ENCODE assay signal across 17 mouse cellular contexts in genomic region chr6:148958712-148959111, GRCm38 (mm10). TPM values are rescaled to one million over a fixed set of nuclear protein-coding genes. Genes with fewer than 3 reads are reported as not detected.
DNase-seq lines count a peak whose midpoint lies in the region; ATAC-seq and TF ChIP-seq lines count a peak whose summit lies in the region.
"Had no signal": no experiment of that assay in that cellular context is flagged by ENCODE, and none has a peak within 500 bp of the region (broad histone marks: within the 10 kb centered on the region; RNA-seq: fewer than 3 reads in every experiment).

No protein-coding gene starts in this region.

- intact Hi-C loops in gastrocnemius, adult 2 months (cut with DNase I), result no loop called here
- intact Hi-C loops in gastrocnemius, postnatal 36 days (cut with DNase I), result no loop called here

- no peak overlapping the region for H3K4me3 ChIP-seq in gastrocnemius, adult 2 months
- no peak overlapping the region for H3K4me3 ChIP-seq in lung, postnatal 0 days (ENCODE audit: low read depth, low read length)
- no peak overlapping the region for H3K4me3 ChIP-seq in lung, adult 2 months (replicated peaks; ENCODE audit: extremely low read depth, low read depth, low read length)
- H3K4me3 ChIP-seq in stomach, postnatal 0 days (ENCODE audit: low read depth, low read length), result no peak overlapping the region
- no peak overlapping the region for H3K4me3 ChIP-seq in midbrain, embryonic 10.5 days
- H3K4me3 ChIP-seq: heart, embryonic 13.5 days; limb, embryonic 15.5 days; midbrain, embryonic 13.5 days had no signal

- H3K27me3 ChIP-seq in lung, postnatal 0 days (replicated peaks; ENCODE audit: insufficient read depth, low read length), result no peaks in the 10 kb centered on the region
- no peaks in the 10 kb centered on the region for H3K27me3 ChIP-seq in stomach, postnatal 0 days (ENCODE audit: control insufficient read depth, insufficient read depth, low read length)
- no peaks in the 10 kb centered on the region for H3K27me3 ChIP-seq in midbrain, embryonic 10.5 days (ENCODE audit: low read depth, poor library complexity, severe bottlenecking)
- H3K27me3 ChIP-seq: heart, embryonic 13.5 days; limb, embryonic 15.5 days; midbrain, embryonic 13.5 days had no signal

- H3K27ac ChIP-seq in gastrocnemius, adult 2 months, result no peak overlapping the region
- H3K27ac ChIP-seq in lung, postnatal 0 days (ENCODE audit: low read length), result no peak overlapping the region
- no peak overlapping the region for H3K27ac ChIP-seq in stomach, postnatal 0 days (replicated peaks)
- H3K27ac ChIP-seq in midbrain, embryonic 10.5 days (replicated peaks), result no peak overlapping the region
- H3K27ac ChIP-seq: heart, embryonic 13.5 days; limb, embryonic 15.5 days; midbrain, embryonic 13.5 days had no signal

- no peak for TF ChIP-seq POLR2A in lung, adult 2 months (IDR thresholded peaks at IDR 0.05; ENCODE audit: borderline replicate concordance, extremely low read depth, low read depth, low read length)

- no peak for ATAC-seq in lung, postnatal 0 days
- ATAC-seq in stomach, postnatal 0 days (ENCODE audit: low FRiP score, low TSS enrichment), result no peak
- ATAC-seq: forebrain, postnatal 0 days; midbrain, embryonic 13.5 days had no signal

- no peak for DNase-seq in gastrocnemius, adult 2 months
- DNase-seq in gastrocnemius, postnatal 36 days, result no peak
- peak; percentile 12 for DNase-seq in lung, postnatal 0 days (ENCODE audit: low spot score)
- DNase-seq in lung, adult 2 months, result no peak
- peak; percentile 60 for DNase-seq in R1 (ENCODE audit: low read depth, low spot score)
- DNase-seq in stomach, postnatal 0 days (ENCODE audit: low spot score), result no peak
- DNase-seq in midbrain, embryonic 10.5 days (ENCODE audit: low spot score), result no peak
- DNase-seq in ovary, postnatal 10 days (ENCODE audit: low spot score), result no peak
- DNase-seq: cerebellum, adult 11 months; cerebellum, postnatal 25 days; forebrain, postnatal 0 days; gastrocnemius, postnatal 14 days; lung, postnatal 10 days; right cerebral cortex, postnatal 14 days had no signal

- TF ChIP-seq EP300 in lung, postnatal 0 days (IDR thresholded peaks at IDR 0.05), result no peak
- TF ChIP-seq EP300 in stomach, postnatal 0 days (optimal IDR thresholded peaks at IDR 0.05), result no peak

- no peak overlapping the region for H3K9ac ChIP-seq in lung, postnatal 0 days (replicated peaks; ENCODE audit: low read depth)
- no peak overlapping the region for H3K9ac ChIP-seq in stomach, postnatal 0 days (ENCODE audit: low read length)
- H3K9ac ChIP-seq: forebrain, postnatal 0 days; heart, embryonic 13.5 days; limb, embryonic 15.5 days; midbrain, embryonic 13.5 days had no signal

- H3K4me2 ChIP-seq in lung, postnatal 0 days (replicated peaks; ENCODE audit: low read depth, low read length), result no peak overlapping the region
- no peak overlapping the region for H3K4me2 ChIP-seq in stomach, postnatal 0 days (replicated peaks; ENCODE audit: low read depth)
- H3K4me2 ChIP-seq: heart, embryonic 13.5 days; limb, embryonic 15.5 days; midbrain, embryonic 13.5 days had no signal

- no peaks in the 10 kb centered on the region for H3K4me1 ChIP-seq in lung, postnatal 0 days (ENCODE audit: insufficient read depth, low read depth, low read length)
- H3K4me1 ChIP-seq in lung, adult 2 months (ENCODE audit: control insufficient read depth, insufficient read depth, low read length), result no peaks in the 10 kb centered on the region; the same call in 1 of the 2 replicates
- no peaks in the 10 kb centered on the region for H3K4me1 ChIP-seq in stomach, postnatal 0 days (replicated peaks; ENCODE audit: control insufficient read depth, insufficient read depth)
- H3K4me1 ChIP-seq in midbrain, embryonic 10.5 days, result 0 out of 2 replicates have a peak, but pooled peaks cover 6% of the 10 kb centered on the region
- H3K4me1 ChIP-seq: midbrain, embryonic 13.5 days had no signal

- WGBS in lung, postnatal 0 days, result 88% methylated on average over 1 of the region's 1 CpGs
- 81% methylated on average over 1 of the region's 1 CpGs for WGBS in lung, adult 2 months
- 100% methylated on average over 1 of the region's 1 CpGs for WGBS in stomach, postnatal 0 days
- WGBS in midbrain, embryonic 10.5 days, result 97% methylated on average over 1 of the region's 1 CpGs

- no peaks in the 10 kb centered on the region for H3K9me3 ChIP-seq in lung, postnatal 0 days (ENCODE audit: low read length)
- no peaks in the 10 kb centered on the region for H3K9me3 ChIP-seq in stomach, postnatal 0 days (ENCODE audit: control insufficient read depth, low read length)
- no peaks in the 10 kb centered on the region for H3K9me3 ChIP-seq in midbrain, embryonic 10.5 days (replicated peaks)
- H3K9me3 ChIP-seq: heart, embryonic 13.5 days; limb, embryonic 15.5 days; midbrain, embryonic 13.5 days had no signal

- peak; percentile 9; the same call in 1 of the 2 replicates for TF ChIP-seq CTCF in gastrocnemius, adult 2 months (IDR thresholded peaks at IDR 0.05)
- TF ChIP-seq CTCF in lung, postnatal 0 days (IDR thresholded peaks at IDR 0.05), result peak; percentile 31; the same call in 1 of the 2 replicates
- TF ChIP-seq CTCF in lung, adult 2 months (IDR thresholded peaks at IDR 0.05; ENCODE audit: insufficient read depth, low read length), result no peak
- TF ChIP-seq CTCF in stomach, postnatal 0 days (IDR thresholded peaks at IDR 0.05; ENCODE audit: low read depth), result peak; percentile 40

- H3K36me3 ChIP-seq in lung, postnatal 0 days (ENCODE audit: insufficient read depth, low read length), result no peaks in the 10 kb centered on the region
- no peaks in the 10 kb centered on the region for H3K36me3 ChIP-seq in stomach, postnatal 0 days (ENCODE audit: control insufficient read depth, insufficient read depth, low read length)
- no peaks in the 10 kb centered on the region for H3K36me3 ChIP-seq in midbrain, embryonic 10.5 days
- H3K36me3 ChIP-seq: heart, embryonic 13.5 days; limb, embryonic 15.5 days; midbrain, embryonic 13.5 days had no signal

RNA-seq across cellular contexts. Expression of gene Sinhcaf, which starts 12.4 kb away (rescaled TPM):
- 1 to 10 TPM; 1.2 to 2.0 TPM for total RNA-seq in gastrocnemius, adult 2 months (2021)
- total RNA-seq in gastrocnemius, postnatal 36 days (2021), result 1 to 10 TPM in 1 of 2 experiments, under 1 TPM in 1; 0.54 to 1.3 TPM
- 46.3 and 47.8 TPM in 2 replicates for polyA plus RNA-seq in lung, postnatal 0 days (2015; fragmentation: Nextera tagmentation; extraction: Ambion mirVana)
- polyA plus RNA-seq in lung, adult 2 months (2012; rRNA removed), result 3.5 and 5.5 TPM in 2 replicates
- 27.6 and 27.9 TPM in 2 replicates for polyA plus RNA-seq in stomach, postnatal 0 days (2015; fragmentation: Nextera tagmentation; extraction: Ambion mirVana)
- 322 and 341 TPM in 2 replicates for polyA plus RNA-seq in midbrain, embryonic 10.5 days (2016; fragmentation: Nextera tagmentation; extraction: Ambion mirVana)

Comparison
In these comparisons a context has a peak if more than half of its experiments do, and no peak if none do; other contexts are left out.
1. DNase-seq: peak in lung, postnatal 0 days (single experiment) and R1 (single experiment); none in gastrocnemius, adult 2 months (single experiment), gastrocnemius, postnatal 36 days (0 of 2), lung, adult 2 months (single experiment), stomach, postnatal 0 days (single experiment), midbrain, embryonic 10.5 days (single experiment) and ovary, postnatal 10 days (single experiment).